Mouse (Mus musculus): ENCODE data around the gene Tpt1.
"Not testable (repeated sequence)": the region's sequence is repeated elsewhere in the genome, so short reads cannot be mapped to it uniquely, and the experiment has no call there.

Gene Tpt1

GRCm38 (mm10) chr14:75844867-75845697 is at the start of gene Tpt1:
Gene Tpt1, plus strand, starts transcription at chr14:75845093.
- DNase-seq = peak; percentile 99

- DNase-seq = no peak
These were observed 49.0 kb upstream of the Tpt1 start for GRCm38 (mm10) chr14:75795918-75796317.

GRCm38 (mm10) chr14:75797769-75798386 is 47.0 kb upstream of the Tpt1 start:
- no peak for DNase-seq

GRCm38 (mm10) chr14:75807800-75808199 is 37.1 kb upstream of the Tpt1 start:
- DNase-seq = no peak

- no peak for DNase-seq
These were observed 35.0 kb upstream of the Tpt1 start for GRCm38 (mm10) chr14:75809931-75810330.

GRCm38 (mm10) chr14:75818528-75818927 is 26.4 kb upstream of the Tpt1 start:
- no peak for DNase-seq

- DNase-seq = no peak
These were observed 25.6 kb upstream of the Tpt1 start for GRCm38 (mm10) chr14:75819341-75819740.

- DNase-seq = no peak
These were observed 24.9 kb upstream of the Tpt1 start for GRCm38 (mm10) chr14:75820007-75820406.

- no peak for DNase-seq
These were observed 18.0 kb upstream of the Tpt1 start for GRCm38 (mm10) chr14:75826851-75827410.

- no peak for DNase-seq
These were observed 16.7 kb upstream of the Tpt1 start for GRCm38 (mm10) chr14:75828221-75828620.

GRCm38 (mm10) chr14:75828866-75829806 is 15.8 kb upstream of the Tpt1 start:
- DNase-seq = peak; percentile 86

- not testable (repeated sequence) for DNase-seq
These were observed 15.1 kb upstream of the Tpt1 start for GRCm38 (mm10) chr14:75829817-75830216.

- no peak for DNase-seq
These were observed 12.9 kb upstream of the Tpt1 start for GRCm38 (mm10) chr14:75832031-75832430.

GRCm38 (mm10) chr14:75832982-75833381 is 11.9 kb upstream of the Tpt1 start:
- DNase-seq = no peak

GRCm38 (mm10) chr14:75833546-75834250 is 11.2 kb upstream of the Tpt1 start:
- DNase-seq = no peak

- DNase-seq = peak; percentile 35
These were observed 10.6 kb upstream of the Tpt1 start for GRCm38 (mm10) chr14:75834251-75834738.

- DNase-seq = peak; percentile 36
These were observed 10.0 kb upstream of the Tpt1 start for GRCm38 (mm10) chr14:75834739-75835381.

GRCm38 (mm10) chr14:75836579-75836978 is 8.3 kb upstream of the Tpt1 start:
- DNase-seq = no peak

- no peak for DNase-seq
These were observed 7.6 kb upstream of the Tpt1 start for GRCm38 (mm10) chr14:75837048-75837916.

- DNase-seq = not testable (repeated sequence)
These were observed 3.1 kb upstream of the Tpt1 start for GRCm38 (mm10) chr14:75841758-75842157.
